Mouse (Mus musculus) midbrain, embryonic 11.5 days (tissue): ENCODE measurements around the gene Slc39a9. TPM values are rescaled to one million over a fixed set of nuclear protein-coding genes. Genes with fewer than 3 reads are reported as not detected.

Experiments
- ATAC-seq: fragments of 200-750 bp; cut with Nextera tagmentation; 2 replicates; pipeline ENCODE4 v1.8.0; 2017; ENCODE audit warnings: moderate TSS enrichment, moderate library complexity; ENCODE audit not compliant: low FRiP score
- DNase-seq: peaks from one replicate; pipeline ENCODE4 v3.0.0; 2015; ENCODE audit warnings: low spot score; ENCODE audit errors: missing footprints
- H3K27ac ChIP-seq: fragments of 300-500 bp; sonication (generic); 2 replicates; pipeline ENCODE4 v1.5.1; 2014; ENCODE audit warnings: low read depth, low read length
- H3K27me3 ChIP-seq: fragments of 300-500 bp; sonication (generic); 2 replicates; pipeline ENCODE4 v1.6.1; 2014; ENCODE audit warnings: mild to moderate bottlenecking, low read length, moderate library complexity, mixed read lengths; ENCODE audit not compliant: control insufficient read depth, insufficient read depth
- H3K36me3 ChIP-seq: fragments of 300-500 bp; sonication (generic); 2 replicates; pipeline ENCODE4 v1.6.1; 2014; ENCODE audit warnings: mild to moderate bottlenecking, low read length, moderate library complexity, mixed read lengths; ENCODE audit not compliant: control insufficient read depth, insufficient read depth
- H3K4me1 ChIP-seq: fragments of 300-500 bp; sonication (generic); 2 replicates; pipeline ENCODE4 v1.6.1; 2014; ENCODE audit warnings: low read length; ENCODE audit not compliant: control insufficient read depth, insufficient read depth
- H3K4me2 ChIP-seq: fragments of 300-500 bp; sonication (generic); 2 replicates; pipeline ENCODE4 v1.6.1; 2014; ENCODE audit warnings: mild to moderate bottlenecking, moderate library complexity
- H3K4me3 ChIP-seq: fragments of 300-500 bp; sonication (generic); 2 replicates; pipeline ENCODE4 v1.5.1; 2014; ENCODE audit warnings: low read depth, low read length
- H3K9ac ChIP-seq: fragments of 300-500 bp; sonication (generic); 2 replicates; pipeline ENCODE4 v1.6.1; 2014; ENCODE audit warnings: low read length
- H3K9me3 ChIP-seq: fragments of 300-500 bp; sonication (generic); 2 replicates; pipeline ENCODE4 v1.6.1; 2016; ENCODE audit warnings: low read length; ENCODE audit not compliant: control insufficient read depth
- WGBS: fragments of 180-500 bp; shearing (Covaris S2); extraction: QIAGEN DNeasy Blood & Tissue Kit; methylation state at CpG from one replicate; pipeline ENCODE4 v1.1.7; 2014; 5-methylcytosine and 5-hydroxymethylcytosine counted together
- polyA plus RNA-seq: library from polyadenylated mRNA; unstranded; fragments of >200 nt; fragmentation: Nextera tagmentation; extraction: Ambion mirVana; gene quantifications from 2 replicates; pipeline ENCODE4 v1.2.1, GENCODE M21; 2014

The Slc39a9 gene
- polyA plus RNA-seq, 1 experiment from 2014 or later: 29.8 TPM

DNA sequence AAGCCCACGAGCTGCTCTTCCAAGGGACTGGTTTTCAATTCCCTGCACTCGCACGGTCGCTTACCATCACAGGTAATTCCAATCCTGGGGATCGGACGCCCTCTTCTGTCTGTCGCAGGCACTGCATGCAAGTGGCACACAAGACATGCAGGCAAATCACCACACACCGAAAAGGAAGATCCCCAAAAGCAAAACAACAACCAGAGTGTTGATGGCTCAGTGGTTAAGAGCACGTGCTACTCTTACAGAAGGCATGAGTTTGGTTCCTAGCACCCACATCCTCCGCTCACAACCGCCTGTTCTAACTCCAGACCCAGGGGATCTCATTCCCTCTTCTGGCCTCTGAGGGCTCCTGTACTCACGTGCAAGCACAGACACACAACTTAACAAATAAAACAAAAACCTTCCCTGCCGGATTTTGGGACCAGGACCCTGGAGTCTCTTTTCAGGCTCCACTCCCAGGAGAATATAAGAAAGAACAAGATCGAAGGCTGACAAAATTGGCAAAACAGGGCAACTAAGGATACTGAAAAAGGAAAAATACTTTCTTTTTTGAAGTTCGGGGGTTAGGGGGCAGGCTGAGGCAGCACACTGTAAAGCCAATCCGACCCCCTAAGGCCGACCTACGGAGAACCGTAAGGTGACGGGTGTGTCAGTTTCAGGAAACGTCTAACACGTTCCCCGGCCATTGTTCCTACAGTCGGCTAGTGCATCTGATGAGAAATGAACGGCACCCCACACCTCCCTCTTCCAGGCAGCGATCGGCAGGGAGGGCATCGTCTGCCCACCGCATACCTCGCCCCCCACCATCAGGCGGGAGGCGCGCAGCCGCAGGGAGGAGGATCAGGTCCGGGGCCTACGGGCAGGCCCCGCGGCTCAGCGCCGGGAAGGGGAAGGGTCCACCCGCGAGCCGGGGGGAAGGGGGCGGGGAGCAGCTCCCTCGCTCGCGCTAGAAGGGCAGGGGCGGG is 674 bp upstream of the Slc39a9 start:
- Histone ChIP-seq H3K27me3 (no peaks in the 10 kb centered on the region), H3K36me3 (peaks cover 14% of the 10 kb centered on the region), H3K9me3 (no peaks in the 10 kb centered on the region), H3K4me1 (peaks cover 21% of the 10 kb centered on the region), H3K4me3 (peak overlapping the region; percentile 99), H3K27ac (peak overlapping the region; percentile 71), H3K4me2 (peak overlapping the region; percentile 85), H3K9ac (peak overlapping the region; percentile 97)
- DNase-seq (peak; percentile 95), ATAC-seq (peak; percentile 74)
- 2% methylated on average over 48 of the region's 48 CpGs for WGBS

DNA sequence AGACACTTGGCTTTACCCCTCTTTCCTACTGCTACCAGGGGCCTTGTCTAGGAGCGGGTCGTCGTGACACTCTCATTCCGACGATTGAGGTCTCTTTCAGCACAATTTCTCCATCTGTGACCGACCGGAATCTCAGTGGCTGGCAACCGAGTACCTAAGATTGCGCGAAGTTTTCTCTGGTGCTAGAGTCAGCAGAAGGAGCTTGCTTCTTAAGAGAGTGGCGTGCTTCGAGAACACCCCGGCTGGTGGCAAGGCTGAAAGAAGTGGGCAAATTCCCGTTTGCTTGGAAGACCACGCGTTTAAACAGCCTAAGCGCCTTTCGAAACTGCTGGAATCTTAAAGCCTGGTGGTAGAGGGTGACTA is 804 bp downstream of the Slc39a9 start:
- no peak overlapping the region for H3K27ac ChIP-seq
- 12% methylated on average over 18 of the region's 18 CpGs for WGBS
- peak overlapping the region; percentile 97 for H3K9ac ChIP-seq
- DNase-seq (no peak), ATAC-seq (no peak)
- peak overlapping the region; percentile 99 for H3K4me3 ChIP-seq
- H3K36me3 ChIP-seq: peaks cover 4% of the 10 kb centered on the region
- no peaks in the 10 kb centered on the region for H3K9me3 ChIP-seq
- peaks cover 21% of the 10 kb centered on the region for H3K4me1 ChIP-seq
- H3K27me3 ChIP-seq: no peaks in the 10 kb centered on the region
- peak overlapping the region; percentile 70 for H3K4me2 ChIP-seq

GRCm38 (mm10) chr12:80646377-80646776 is 2.7 kb downstream of the Slc39a9 start:
- Histone ChIP-seq H3K27me3 (no peaks in the 10 kb centered on the region), H3K4me2 (no peak overlapping the region), H3K9me3 (no peaks in the 10 kb centered on the region), H3K36me3 (peaks cover 2% of the 10 kb centered on the region; the same call in 1 of the 2 replicates), H3K4me1 (peaks cover 21% of the 10 kb centered on the region), H3K27ac (no peak overlapping the region), H3K4me3 (no peak overlapping the region), H3K9ac (no peak overlapping the region)
- DNase-seq (no peak), ATAC-seq (no peak)
- 93% methylated on average over 3 of the region's 3 CpGs for WGBS

- 94% methylated on average over 7 of the region's 7 CpGs for WGBS
These were observed 10.4 kb downstream of the Slc39a9 start for GRCm38 (mm10) chr12:80653951-80654658.

DNA sequence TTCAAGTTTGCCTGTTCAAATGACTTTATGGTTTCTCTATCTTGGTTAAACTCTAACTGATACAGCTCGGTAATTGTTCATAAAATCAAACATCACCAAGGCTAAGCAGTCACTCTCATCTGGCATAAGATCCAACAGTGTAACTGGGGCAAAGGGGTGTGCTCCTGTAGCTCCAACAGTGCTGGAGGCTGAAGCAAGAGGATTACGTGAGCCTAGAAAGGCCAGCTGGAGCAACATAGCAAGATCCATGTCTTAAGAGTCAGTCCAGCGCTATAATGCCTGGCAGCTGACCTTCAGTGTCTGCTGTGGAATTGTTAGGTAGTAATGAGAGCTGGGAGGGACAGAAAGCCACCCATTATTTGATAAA is 11.0 kb downstream of the Slc39a9 start:
- Histone ChIP-seq H3K4me1 (no peaks in the 10 kb centered on the region), H3K27me3 (no peaks in the 10 kb centered on the region), H3K9me3 (no peaks in the 10 kb centered on the region), H3K4me3 (no peak overlapping the region), H3K36me3 (no peaks in the 10 kb centered on the region), H3K9ac (no peak overlapping the region), H3K4me2 (no peak overlapping the region), H3K27ac (no peak overlapping the region)
- 95% methylated on average over 3 of the region's 3 CpGs for WGBS
- no peak for DNase-seq
- ATAC-seq: no peak

More at GRCm38 (mm10) chr12:80653951-80654658, 10.4 kb downstream of the Slc39a9 start:
- H3K27ac ChIP-seq: no peak overlapping the region
- H3K9ac ChIP-seq: no peak overlapping the region
- ATAC-seq (no peak), DNase-seq (no peak)
- no peaks in the 10 kb centered on the region for H3K36me3 ChIP-seq
- no peaks in the 10 kb centered on the region for H3K27me3 ChIP-seq
- H3K9me3 ChIP-seq: no peaks in the 10 kb centered on the region
- no peaks in the 10 kb centered on the region for H3K4me1 ChIP-seq
- no peak overlapping the region for H3K4me2 ChIP-seq
- H3K4me3 ChIP-seq: no peak overlapping the region

DNA sequence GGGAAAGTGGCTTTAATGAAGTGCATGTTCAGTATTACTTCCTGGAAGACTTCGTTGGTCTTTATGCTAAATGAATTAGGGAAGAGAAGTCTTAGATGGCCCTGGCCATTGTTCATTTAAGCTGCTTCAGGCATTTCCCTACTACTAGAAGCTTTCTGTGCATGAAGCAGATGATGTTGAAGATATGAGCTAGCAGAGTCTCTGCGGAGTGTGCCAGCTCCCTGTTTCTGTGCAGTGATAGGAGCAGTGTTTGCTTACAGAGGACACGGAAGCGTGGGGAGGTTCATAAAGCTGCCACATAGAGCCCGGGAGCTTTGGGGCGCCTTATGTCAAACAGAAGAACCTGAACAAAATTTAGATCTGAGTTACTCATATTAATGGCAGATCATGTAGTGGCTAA is 15.0 kb downstream of the Slc39a9 start:
- Histone ChIP-seq H3K4me2 (no peak overlapping the region), H3K9me3 (no peaks in the 10 kb centered on the region), H3K27ac (no peak overlapping the region), H3K4me3 (no peak overlapping the region), H3K4me1 (no peaks in the 10 kb centered on the region), H3K9ac (no peak overlapping the region), H3K27me3 (no peaks in the 10 kb centered on the region), H3K36me3 (peaks cover 3% of the 10 kb centered on the region)
- WGBS: 93% methylated on average over 6 of the region's 6 CpGs
- no peak for ATAC-seq
- no peak for DNase-seq

- H3K4me2 ChIP-seq: no peak overlapping the region
- DNase-seq: no peak
- WGBS: 96% methylated on average over 10 of the region's 10 CpGs
These were observed 18.6 kb downstream of the Slc39a9 start for GRCm38 (mm10) chr12:80662322-80662721.

GRCm38 (mm10) chr12:80663935-80664334 is 20.3 kb downstream of the Slc39a9 start:
- DNase-seq: no peak
- H3K27ac ChIP-seq: no peak overlapping the region
- no peak for ATAC-seq
- no peaks in the 10 kb centered on the region for H3K9me3 ChIP-seq
- peaks cover 3% of the 10 kb centered on the region for H3K36me3 ChIP-seq
- H3K27me3 ChIP-seq: no peaks in the 10 kb centered on the region
- no peak overlapping the region for H3K9ac ChIP-seq
- H3K4me2 ChIP-seq: no peak overlapping the region
- no peaks in the 10 kb centered on the region for H3K4me1 ChIP-seq
- H3K4me3 ChIP-seq: no peak overlapping the region
- WGBS: 84% methylated on average over 2 of the region's 2 CpGs

More at GRCm38 (mm10) chr12:80662322-80662721, 18.6 kb downstream of the Slc39a9 start:
- no peak for ATAC-seq
- Histone ChIP-seq H3K36me3 (peaks cover 3% of the 10 kb centered on the region), H3K27ac (no peak overlapping the region), H3K4me3 (no peak overlapping the region), H3K9me3 (no peaks in the 10 kb centered on the region), H3K9ac (no peak overlapping the region), H3K4me1 (no peaks in the 10 kb centered on the region), H3K27me3 (no peaks in the 10 kb centered on the region)

DNA sequence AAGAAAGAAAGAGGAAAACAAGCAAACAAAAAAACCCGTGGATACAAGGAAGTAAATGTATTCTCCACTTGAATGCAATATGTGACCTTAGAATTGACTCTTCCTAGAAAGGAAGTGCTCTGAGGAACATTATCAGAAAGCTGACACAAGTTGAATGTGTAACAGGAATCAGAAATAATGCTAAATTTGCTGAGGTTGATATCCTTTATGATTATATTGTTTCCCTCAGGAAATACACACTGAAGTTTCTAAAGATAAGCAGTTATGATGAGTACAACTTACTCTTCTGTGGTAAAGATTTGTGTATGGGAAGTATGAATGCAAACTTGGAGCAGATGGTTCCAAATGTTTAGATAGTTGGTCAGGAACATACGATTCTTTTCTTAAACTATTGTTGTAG is 24.7 kb downstream of the Slc39a9 start:
- Histone ChIP-seq H3K27ac (no peak overlapping the region), H3K9me3 (no peaks in the 10 kb centered on the region), H3K4me2 (no peak overlapping the region), H3K4me1 (no peaks in the 10 kb centered on the region), H3K9ac (no peak overlapping the region), H3K36me3 (no peaks in the 10 kb centered on the region), H3K27me3 (no peaks in the 10 kb centered on the region), H3K4me3 (no peak overlapping the region)
- WGBS: 89% methylated on average over 2 of the region's 2 CpGs
- ATAC-seq (no peak), DNase-seq (no peak)
